Mouse (Mus musculus): Measurements from ENCODE around the gene Zfp326. TPM values are rescaled to one million over a fixed set of nuclear protein-coding genes. Genes with fewer than 3 reads are reported as not detected.
"Not testable (repeated sequence)": the region's sequence is repeated elsewhere in the genome, so short reads cannot be mapped to it uniquely, and the experiment has no call there.

The Zfp326 gene
- total RNA-seq, 1 experiment from 2014 or later = 41.4 TPM

DNA sequence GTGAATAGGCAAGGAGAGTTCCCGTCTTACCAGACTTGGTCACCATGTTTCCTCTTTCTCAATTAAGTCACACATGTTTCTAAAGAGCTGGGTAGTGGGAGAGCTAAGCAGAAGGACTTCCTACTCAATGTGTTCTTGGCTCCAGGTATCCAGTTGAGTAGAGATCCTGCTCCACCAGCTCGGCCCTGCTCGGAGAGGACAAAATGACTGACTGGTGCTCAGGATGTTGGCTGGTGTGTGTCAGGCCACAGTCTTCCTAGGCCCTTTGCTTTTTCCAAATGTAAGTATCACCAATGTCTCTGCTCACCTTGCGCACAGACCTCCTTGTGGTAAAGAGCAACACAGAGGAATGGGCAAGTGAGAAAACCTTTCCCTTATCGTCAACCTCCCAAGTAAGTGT lies 14.7 kb upstream of the Zfp326 start:
- no peak for ATAC-seq (ENCODE audit: extremely low read depth, insufficient number of reproducible peaks, low FRiP score, poor library complexity, severe bottlenecking)

DNA sequence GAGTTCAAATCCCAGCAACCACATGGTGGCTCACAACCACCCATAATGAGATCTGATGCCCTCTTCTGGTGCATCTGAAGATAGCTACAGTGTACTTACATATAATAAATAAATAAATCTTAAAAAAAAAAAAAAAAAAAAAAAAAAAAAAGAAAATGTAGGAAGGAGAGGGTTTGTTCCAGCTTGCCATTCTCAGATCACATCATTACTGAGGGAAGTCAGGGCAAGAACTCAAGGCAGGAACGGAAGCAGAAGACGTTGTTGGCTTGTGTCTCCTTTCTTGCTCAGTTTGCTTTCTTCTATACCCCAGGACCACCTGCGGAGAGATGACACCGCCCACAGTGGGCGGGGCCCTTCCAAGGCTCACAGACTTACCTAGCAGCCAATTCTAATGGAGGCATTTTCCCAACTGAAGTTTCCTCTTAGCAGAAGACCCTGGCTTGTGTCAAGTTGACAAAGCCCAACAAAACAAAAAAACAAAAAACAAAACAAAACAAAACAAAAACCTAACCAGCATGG lies 11.2 kb upstream of the Zfp326 start:
- ATAC-seq (ENCODE audit: extremely low read depth, insufficient number of reproducible peaks, low FRiP score, poor library complexity, severe bottlenecking) = not testable (repeated sequence)

DNA sequence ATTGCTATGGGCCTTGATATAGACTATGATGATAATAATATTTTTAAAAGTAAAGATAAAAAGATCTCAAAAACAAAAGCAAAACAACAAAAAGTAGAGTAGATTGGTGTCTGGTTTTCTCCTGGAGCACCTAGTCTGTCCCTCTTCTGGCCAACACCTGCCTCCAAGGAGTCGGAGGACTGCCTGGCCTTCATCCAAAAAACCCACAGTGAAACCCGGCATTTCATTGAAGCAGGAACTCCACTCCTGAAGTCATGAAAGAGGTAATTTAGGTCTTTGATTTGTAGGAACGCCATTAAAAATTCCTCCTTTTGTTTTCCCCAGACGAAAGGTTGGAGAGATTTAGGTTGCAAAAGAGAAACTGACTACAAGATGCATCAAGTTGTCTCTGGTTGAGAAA lies 8.9 kb upstream of the Zfp326 start:
- no peak for ATAC-seq (ENCODE audit: extremely low read depth, insufficient number of reproducible peaks, low FRiP score, poor library complexity, severe bottlenecking)

DNA sequence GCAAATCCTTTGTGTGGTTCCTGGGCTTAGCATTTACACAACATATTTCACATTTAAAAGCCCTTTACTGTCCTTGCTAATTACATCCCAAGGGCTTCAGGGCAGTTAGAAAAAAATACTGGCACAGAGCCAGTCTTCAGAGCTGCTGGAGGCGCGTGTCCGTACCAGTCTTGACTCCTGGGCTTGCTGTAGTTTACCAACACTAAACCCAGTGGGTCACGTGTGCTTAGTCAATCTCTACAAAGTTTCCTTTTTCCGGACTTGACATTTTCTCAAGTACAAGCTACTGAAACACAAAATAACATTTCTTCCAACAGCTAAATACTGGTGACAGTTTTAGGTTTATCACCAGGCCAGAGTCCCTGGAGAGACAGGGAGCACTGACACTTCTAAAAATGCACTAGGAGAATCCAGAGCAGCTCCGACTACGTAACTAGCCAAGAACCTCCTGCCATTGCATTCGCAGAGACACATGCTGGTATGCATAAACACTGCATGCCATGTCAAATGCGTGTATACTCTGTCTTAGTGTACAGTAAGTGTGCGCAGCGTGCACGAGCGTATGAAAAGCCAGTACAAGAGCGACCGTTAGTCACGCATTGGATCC lies 8.4 kb upstream of the Zfp326 start:
- no peak for ATAC-seq (ENCODE audit: extremely low read depth, insufficient number of reproducible peaks, low FRiP score, poor library complexity, severe bottlenecking)

DNA sequence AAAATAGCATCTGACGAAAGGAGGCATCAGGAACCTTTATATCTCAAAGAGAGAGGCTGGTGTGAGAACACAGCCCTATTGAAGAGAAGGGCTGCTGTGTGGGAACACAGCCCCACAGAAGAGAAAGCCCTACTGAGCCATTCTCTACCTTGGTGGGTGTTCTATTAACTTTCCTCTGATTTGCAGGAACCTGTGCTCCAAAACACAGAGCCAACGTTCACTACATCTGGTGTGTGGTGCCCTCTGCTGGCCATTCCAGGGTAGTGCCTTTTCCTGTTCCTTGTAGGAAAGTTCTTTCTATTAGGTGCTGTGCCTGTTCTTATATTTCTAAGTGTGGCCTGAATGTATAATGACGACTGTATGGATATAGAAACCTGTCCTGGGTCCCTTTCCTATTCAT lies 7.8 kb upstream of the Zfp326 start:
- ATAC-seq (ENCODE audit: extremely low read depth, insufficient number of reproducible peaks, low FRiP score, poor library complexity, severe bottlenecking) = peak; percentile 90

DNA sequence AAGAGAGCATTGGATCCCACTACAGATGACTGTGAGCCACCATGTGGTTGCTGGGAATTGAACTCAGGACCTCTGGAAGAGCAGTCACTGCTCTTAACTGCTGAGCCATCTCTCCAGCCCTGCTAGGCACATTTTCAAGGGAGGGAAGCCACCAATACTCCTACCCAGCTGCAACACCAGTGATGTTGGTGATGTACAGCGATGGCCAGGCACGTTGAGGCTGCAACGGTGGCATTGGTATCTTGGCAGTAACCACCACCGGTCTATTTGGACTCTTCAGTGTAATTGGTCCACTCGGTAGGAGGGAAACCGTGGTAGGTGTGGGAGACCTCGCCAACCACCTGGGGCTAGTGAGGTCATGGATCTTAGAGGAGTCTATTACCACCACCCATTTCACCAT lies 6.6 kb upstream of the Zfp326 start:
- ATAC-seq (ENCODE audit: extremely low read depth, insufficient number of reproducible peaks, low FRiP score, poor library complexity, severe bottlenecking) = no peak

DNA sequence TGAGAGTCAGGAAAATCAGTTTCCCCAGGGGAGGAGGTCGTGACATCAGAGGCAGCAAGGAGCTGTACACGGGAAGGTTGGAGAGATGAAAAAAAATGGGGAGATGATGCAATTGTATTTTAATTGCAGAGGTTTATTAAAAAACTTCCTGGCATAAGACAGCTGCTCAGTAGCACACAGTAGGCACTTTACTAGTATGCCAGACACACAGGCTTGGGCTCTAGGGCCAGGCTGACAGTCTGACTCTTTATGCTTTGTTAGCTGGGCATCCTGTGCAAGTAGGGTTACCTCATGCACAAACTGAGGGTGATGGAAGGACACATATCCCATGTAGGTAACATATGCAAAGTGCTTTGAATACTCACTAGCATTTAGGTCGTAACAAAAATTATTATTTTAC lies 5.2 kb upstream of the Zfp326 start:
- ATAC-seq (ENCODE audit: extremely low read depth, insufficient number of reproducible peaks, low FRiP score, poor library complexity, severe bottlenecking) = no peak

DNA sequence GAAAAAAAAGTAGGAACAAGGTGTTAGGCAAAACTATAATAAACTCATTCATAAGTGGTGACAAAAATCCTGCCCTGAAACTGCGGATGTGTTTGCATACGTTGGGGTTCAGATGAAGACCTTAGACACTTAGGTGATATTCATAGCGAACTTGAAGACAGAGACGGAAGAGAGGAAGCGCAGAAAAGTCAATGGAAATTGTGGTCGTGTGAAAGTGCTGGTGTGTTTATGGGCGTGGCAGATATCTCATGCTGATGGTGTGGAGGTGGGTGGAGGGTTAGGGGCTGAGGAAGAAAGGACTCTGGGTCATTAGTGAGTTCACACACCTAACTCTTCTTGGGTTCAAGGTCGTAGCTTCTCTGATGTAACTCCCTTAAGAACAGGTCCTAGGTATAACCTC lies 4.2 kb upstream of the Zfp326 start:
- no peak for ATAC-seq (ENCODE audit: extremely low read depth, insufficient number of reproducible peaks, low FRiP score, poor library complexity, severe bottlenecking)

DNA sequence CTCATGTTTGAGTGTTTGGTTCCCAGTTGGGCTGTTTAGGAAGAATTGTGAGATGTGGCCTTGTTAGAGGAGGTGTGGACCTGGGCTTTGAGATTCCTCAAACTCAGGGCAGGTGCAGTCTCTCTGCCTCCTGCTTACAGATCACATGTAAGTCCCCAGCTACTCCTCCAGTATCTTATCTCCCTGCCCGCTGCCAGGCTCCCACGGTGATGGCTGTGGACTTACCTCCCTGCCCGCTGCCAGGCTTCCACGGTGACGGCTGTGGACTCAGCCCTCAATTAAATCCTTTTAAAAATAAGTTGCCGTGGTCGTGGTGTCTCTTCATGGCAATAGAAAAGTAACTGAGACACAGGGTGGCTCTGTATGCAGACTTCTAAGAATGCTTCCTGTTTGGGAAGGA lies 3.4 kb upstream of the Zfp326 start:
- no peak for ATAC-seq (ENCODE audit: extremely low read depth, insufficient number of reproducible peaks, low FRiP score, poor library complexity, severe bottlenecking)

DNA sequence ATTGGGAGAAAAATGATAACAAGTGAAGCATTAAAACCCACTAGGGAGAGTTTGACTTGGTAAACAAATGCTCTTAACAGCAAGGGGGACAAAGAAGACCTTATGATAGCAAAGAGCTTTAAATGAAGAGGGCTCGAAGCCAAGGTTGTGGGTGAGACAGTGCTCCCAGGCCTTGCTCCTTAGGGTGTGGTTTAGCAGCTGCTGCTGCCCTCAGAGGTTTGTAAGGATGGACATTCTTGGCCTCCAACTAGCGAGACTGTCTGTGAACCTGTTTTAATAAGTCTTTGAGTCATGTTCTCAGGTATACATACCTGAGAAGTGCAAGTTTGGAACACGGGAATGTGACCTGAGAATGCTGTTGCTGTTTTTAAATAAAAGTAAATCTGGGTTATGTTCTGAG lies 2.6 kb upstream of the Zfp326 start:
- ATAC-seq (ENCODE audit: extremely low read depth, insufficient number of reproducible peaks, low FRiP score, poor library complexity, severe bottlenecking) = no peak

DNA sequence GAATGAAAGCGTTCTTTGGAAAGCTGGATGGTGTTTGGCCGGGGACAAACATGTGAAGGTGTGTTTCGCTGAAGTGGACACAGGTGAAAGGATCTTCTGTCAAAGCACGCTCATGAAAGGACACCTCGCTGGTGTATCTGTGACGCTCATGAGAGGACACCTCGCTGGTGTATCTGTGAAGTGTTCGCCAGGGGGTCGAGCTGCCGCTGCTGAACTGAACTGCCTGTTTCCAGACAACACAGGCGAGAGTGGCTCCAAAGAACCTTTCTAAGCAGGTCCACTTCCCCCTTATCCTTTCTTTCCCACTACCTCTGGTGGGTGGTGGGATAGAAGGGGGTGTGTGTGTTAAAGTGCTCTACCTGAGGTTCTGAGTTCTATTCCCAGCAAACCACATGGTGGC lies 1.9 kb upstream of the Zfp326 start:
- no peak for ATAC-seq (ENCODE audit: extremely low read depth, insufficient number of reproducible peaks, low FRiP score, poor library complexity, severe bottlenecking)

DNA sequence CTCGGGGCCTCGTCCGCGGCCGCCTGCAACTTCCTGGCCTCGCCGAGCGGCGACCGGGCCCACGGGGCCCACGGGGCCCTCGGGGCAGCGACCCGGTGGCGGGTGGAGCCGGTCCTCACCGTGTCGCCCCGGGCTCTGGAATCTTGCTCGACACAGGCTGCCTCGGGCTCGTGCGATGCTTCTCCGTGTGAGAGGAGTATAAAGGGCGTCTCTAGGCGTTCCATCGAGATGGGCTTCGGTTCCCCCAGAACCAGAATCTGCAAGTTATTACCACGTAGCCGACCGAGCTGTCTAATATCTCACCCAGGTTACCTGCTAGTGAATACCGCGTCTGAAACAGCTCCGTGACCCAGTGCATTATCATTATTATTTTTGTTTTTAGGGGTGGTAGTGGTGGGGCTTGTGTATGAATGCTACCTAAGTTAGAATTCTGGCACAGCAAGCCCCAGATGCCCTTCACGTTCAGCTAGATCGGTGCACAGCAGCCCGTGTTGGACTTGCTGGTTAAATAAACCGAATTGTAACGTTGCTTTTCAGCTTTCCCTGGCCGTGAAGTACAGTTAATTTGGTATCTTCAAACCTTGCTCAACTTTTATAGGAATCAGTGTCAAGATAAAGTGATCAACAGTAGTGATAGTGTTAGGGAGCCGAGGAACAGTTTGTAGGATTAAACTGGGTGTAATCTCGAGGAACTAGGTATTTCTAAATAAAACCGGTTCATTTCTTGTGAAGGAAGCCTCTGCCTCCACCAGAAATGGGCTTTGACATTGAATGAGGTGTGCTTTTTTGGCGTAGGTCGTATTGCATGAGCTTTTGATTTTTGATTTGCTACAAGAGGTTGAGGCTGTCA lies 785 bp downstream of the Zfp326 start:
- ATAC-seq (ENCODE audit: extremely low read depth, insufficient number of reproducible peaks, low FRiP score, poor library complexity, severe bottlenecking) = no peak

DNA sequence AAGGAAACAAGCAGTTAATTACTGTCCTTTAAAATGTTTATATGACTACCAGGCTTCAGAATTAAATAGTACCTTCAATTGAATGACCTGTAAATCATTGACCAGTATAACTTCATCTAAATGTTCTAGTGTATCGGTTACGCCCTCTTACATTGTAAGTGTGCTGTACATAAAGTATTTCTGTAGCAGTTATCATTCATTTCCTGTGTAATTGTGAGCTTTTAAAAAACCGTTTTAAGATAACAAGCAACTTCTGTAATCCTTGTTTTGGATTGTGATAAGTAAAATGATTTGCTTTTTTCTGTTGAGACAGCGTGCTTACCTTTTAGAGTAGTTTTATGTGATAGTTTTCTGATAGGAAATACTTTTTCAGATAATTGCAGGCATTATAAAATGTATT lies 11.0 kb downstream of the Zfp326 start:
- ATAC-seq (ENCODE audit: extremely low read depth, insufficient number of reproducible peaks, low FRiP score, poor library complexity, severe bottlenecking) = no peak

DNA sequence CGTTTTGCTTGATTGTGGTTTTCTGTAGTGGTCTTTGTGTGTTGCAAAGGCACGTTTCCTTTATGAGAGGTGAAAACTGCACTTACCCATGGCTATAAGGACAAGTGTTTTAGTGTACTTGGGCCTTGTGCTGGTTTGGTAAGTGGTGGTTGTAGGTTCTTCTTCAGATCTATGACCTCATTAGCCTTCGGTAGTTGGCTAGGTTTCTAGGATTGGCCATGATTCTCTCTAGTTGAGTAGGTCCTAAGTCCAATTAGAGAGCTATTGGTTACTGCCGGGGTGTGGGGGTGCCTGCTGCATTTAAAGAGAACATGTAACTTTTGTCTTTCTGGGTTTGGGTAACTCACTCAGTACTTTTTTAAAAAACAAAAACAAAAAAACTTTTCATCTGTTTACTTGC lies 21.8 kb downstream of the Zfp326 start:
- ATAC-seq (ENCODE audit: extremely low read depth, insufficient number of reproducible peaks, low FRiP score, poor library complexity, severe bottlenecking) = no peak

DNA sequence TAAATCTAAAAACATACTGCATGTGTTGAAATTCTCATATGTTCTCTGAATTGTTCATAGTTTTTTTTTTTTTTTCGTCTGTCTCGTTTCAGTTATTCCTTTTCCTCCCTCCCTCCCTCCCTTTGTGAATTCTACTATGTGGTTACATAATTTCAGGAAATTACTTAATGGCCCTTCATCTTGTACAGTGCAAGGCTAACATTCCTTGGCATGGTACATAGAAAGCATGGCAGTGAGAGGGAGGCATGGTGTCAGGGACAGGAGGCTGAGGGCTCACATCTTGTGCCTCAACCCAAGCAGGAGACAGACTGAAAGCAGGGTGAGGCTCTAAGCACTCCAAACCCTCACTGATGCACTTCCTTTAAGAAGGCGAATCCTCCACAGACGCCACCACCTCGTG lies 32.8 kb downstream of the Zfp326 start:
- no peak for ATAC-seq (ENCODE audit: extremely low read depth, insufficient number of reproducible peaks, low FRiP score, poor library complexity, severe bottlenecking)

DNA sequence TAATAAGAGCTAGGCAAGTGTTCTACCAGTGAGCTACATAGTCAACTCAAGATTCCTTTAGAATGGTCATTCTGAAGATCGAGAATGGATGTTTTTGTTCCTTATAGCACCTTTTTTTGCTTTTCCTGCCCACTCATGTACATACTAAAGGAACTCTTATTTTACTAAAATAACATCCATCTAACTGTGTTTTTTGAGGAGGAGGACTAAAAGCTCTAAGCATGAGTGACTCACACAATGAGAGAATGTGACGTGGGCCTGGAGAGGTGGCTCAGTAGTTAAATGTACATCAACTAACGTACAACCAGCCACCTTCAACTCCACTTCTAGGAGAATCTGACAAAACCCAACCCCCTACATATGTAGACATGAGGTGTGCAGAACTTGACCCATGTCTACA lies 33.3 kb downstream of the Zfp326 start:
- no peak for ATAC-seq (ENCODE audit: extremely low read depth, insufficient number of reproducible peaks, low FRiP score, poor library complexity, severe bottlenecking)

DNA sequence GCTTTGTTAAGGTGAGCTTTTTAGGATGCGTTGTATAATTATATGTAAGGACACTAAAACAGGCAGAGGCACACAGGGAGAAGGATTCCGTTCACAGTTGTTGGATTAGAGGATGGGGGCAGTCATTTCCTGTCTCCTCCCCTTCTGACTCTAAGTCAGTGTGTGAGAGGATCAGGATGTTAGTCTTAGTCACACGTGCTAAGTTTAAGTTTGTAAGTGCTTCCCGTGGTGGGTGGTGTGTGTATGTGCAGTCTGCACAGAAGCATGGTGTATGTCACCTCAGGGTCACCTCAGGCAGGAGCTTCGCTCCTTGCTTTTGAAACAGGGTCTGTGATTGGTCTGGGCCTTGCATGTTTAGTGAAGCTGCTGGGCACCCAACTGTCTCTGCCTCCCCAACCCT lies 35.1 kb downstream of the Zfp326 start:
- no peak for ATAC-seq (ENCODE audit: extremely low read depth, insufficient number of reproducible peaks, low FRiP score, poor library complexity, severe bottlenecking)

DNA sequence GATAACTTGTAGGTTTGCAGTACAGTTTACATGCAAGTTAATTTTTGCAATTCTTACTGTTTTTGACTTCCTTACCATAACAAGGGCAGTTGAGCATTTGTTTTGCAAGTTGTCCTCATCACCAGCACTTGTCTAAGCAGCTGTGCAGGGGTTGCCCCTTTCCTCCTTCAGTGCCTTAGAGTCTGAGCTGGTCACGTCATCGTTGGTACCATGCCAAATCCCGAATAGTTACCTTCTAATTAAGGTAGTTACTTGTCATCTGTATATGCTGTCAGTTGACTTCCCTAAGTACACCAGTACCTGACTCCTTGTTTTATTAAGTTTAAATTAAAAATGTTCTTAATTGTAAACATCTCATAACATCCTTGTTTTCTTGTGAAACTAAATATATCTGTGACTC lies 41.0 kb downstream of the Zfp326 start:
- no peak for ATAC-seq (ENCODE audit: extremely low read depth, insufficient number of reproducible peaks, low FRiP score, poor library complexity, severe bottlenecking)

DNA sequence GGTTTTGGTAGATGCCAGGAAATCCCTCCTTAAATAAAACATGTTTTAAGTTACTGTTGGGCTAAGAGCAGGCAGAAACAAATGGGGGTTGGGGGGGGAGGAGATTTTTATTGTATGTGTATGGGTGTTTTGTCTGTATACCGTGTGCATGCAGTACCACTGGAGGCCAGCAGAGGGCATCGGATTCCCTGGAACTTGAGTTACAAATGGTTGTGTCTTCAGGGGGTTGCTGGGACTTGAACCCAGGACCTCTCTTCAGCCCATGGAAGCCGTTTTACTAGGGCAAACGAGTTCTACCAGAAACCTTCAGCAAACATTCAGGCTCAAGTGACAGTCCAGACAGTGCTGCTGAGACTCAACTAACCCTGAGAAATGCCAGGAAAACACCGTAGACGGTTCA lies 41.9 kb downstream of the Zfp326 start:
- no peak for ATAC-seq (ENCODE audit: extremely low read depth, insufficient number of reproducible peaks, low FRiP score, poor library complexity, severe bottlenecking)

DNA sequence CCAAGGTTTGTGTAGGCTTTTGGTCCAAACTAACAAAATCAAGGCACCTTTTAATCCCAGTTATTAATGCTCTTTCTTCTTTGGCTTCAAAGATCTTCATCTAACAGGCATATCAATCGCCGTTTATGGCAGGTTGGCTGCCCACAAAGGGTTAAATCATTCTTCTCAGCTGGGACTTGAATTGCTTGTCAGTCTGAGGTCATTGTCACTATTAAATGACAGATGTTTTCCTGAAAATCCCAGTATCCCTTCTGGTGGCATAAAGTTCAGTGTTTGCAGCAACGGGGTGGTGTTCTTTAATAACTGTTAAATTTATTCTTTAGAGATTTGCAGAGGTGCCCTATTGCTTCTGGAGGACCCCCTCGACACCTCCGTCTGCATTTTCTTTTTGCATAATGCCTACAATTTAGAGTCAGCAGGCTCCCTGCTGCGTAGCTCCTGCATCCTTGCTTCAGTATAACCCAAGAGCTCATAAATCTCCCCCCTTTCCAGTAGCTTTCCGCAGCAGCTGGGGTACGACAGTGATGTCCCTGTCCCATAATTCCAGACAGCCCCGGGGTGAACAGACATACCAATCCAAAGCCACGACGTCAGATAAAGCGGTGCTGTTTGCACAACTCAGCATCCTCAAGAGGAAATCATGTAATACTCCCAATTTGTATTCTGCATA lies 46.6 kb downstream of the Zfp326 start:
- ATAC-seq (ENCODE audit: extremely low read depth, insufficient number of reproducible peaks, low FRiP score, poor library complexity, severe bottlenecking) = no peak

Data from neutrophil, adult 5-6 weeks (primary cell).